Mouse (Mus musculus) heart, embryonic 10.5 days (tissue): ENCODE data around the gene Rab26. TPM values are rescaled to one million over a fixed set of nuclear protein-coding genes. Genes with fewer than 3 reads are reported as not detected.
A peak's percentile ranks its signal among the peaks of the same experiment; 100 is the strongest.

Experiments
- DNase-seq: peaks from one replicate; pipeline ENCODE4 v3.0.0-alpha.2; 2017; ENCODE audit warnings: low spot score
- H3K27ac ChIP-seq: fragments of 300-500 bp; sonication (generic); 2 replicates; pipeline ENCODE4 v1.5.1; 2016; ENCODE audit warnings: mild to moderate bottlenecking
- H3K27me3 ChIP-seq: fragments of 300-500 bp; sonication (generic); 2 replicates; pipeline ENCODE4 v1.6.1; 2016; ENCODE audit warnings: mild to moderate bottlenecking; ENCODE audit not compliant: poor library complexity, insufficient read depth, severe bottlenecking
- H3K36me3 ChIP-seq: fragments of 300-500 bp; sonication (generic); 2 replicates; pipeline ENCODE4 v1.6.1; 2016; ENCODE audit warnings: mild to moderate bottlenecking, moderate library complexity
- H3K4me1 ChIP-seq: fragments of 300-500 bp; sonication (generic); 2 replicates; pipeline ENCODE4 v1.6.1; 2016; ENCODE audit warnings: mild to moderate bottlenecking
- H3K4me3 ChIP-seq: fragments of 300-500 bp; sonication (generic); 2 replicates; pipeline ENCODE4 v1.5.1; 2016; ENCODE audit warnings: mild to moderate bottlenecking, moderate library complexity
- H3K9me3 ChIP-seq: fragments of 300-500 bp; sonication (generic); 2 replicates; pipeline ENCODE4 v1.6.1; 2016; ENCODE audit warnings: mild to moderate bottlenecking, moderate library complexity
- WGBS: fragments of 180-500 bp; shearing (Covaris S2); methylation state at CpG from one replicate; pipeline ENCODE4 v1.1.7; 2016; 5-methylcytosine and 5-hydroxymethylcytosine counted together
- polyA plus RNA-seq: library from polyadenylated mRNA; unstranded; fragments of >200 nt; fragmentation: Nextera tagmentation; extraction: Ambion mirVana; gene quantifications from 2 replicates; pipeline ENCODE4 v1.2.1, GENCODE M21; 2016

Gene Rab26
- polyA plus RNA-seq, 1 experiment from 2014 or later = 2.3 TPM

DNA sequence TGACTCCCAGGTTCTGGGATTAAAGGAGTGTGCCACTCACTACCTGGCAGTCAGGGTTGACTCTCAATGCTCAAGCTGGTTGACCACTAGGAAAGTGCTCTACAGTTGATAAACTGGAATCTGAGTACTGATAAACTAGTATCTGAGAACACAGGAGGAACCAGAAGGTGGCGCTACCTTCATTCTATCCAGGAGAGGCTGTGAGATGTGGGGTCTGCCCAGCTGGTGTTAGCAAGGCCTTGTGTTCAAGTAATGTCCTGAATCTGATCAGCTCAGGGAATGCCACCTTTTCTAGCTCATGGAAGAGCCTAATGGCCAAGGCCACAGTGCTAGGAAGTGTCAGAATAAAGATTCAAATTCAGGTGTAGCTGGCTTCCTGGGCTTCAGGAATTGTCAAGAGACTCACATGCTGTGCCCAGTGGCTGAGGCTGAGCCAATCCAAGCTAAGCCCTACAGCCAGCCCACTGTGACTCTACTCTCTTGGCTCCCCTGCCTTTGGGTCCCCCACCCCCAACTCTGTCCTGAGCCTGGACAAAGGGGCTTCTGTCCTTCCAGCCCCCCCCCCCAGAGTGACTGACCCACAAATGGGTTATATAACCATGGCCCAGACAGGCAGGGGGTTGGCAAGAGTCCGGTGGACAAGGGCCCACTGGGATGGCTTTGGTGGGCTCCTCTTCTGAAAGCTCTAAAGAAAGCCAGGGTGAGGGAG is 39.2 kb downstream of the Rab26 start:
- WGBS = 46% methylated on average over 2 of the region's 2 CpGs
- DNase-seq = no peak
- H3K9me3 ChIP-seq = no peaks in the 10 kb centered on the region
- peaks cover 53% of the 10 kb centered on the region for H3K27me3 ChIP-seq
- H3K4me3 ChIP-seq = no peak overlapping the region
- no peaks in the 10 kb centered on the region for H3K36me3 ChIP-seq
- H3K4me1 ChIP-seq = peaks cover 3% of the 10 kb centered on the region
- no peak overlapping the region for H3K27ac ChIP-seq

DNA sequence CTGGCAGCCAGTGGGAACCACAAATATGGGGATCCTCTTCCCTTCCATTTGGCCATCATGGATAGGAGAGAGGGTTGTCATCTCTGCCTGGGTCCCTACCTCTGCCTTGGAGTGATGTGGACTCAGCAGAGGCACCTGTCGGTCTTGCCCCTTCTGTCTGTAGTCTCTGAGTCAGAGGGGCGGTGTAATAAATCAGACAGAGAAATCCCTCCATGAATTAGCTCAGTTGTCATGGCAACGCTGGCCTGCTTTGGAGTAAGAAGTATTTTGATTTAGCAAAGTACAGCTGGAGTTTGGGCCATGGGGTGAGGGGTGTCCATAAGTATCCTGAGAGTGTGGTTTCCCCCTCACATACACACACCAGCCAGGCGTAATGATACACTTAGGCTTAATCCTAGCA is 43.6 kb downstream of the Rab26 start:
- DNase-seq = no peak
- Histone ChIP-seq H3K27me3 (peaks cover 70% of the 10 kb centered on the region), H3K27ac (no peak overlapping the region), H3K36me3 (no peaks in the 10 kb centered on the region), H3K4me1 (peaks cover 23% of the 10 kb centered on the region), H3K9me3 (no peaks in the 10 kb centered on the region), H3K4me3 (no peak overlapping the region)
- WGBS = 82% methylated on average over 4 of the region's 4 CpGs

DNA sequence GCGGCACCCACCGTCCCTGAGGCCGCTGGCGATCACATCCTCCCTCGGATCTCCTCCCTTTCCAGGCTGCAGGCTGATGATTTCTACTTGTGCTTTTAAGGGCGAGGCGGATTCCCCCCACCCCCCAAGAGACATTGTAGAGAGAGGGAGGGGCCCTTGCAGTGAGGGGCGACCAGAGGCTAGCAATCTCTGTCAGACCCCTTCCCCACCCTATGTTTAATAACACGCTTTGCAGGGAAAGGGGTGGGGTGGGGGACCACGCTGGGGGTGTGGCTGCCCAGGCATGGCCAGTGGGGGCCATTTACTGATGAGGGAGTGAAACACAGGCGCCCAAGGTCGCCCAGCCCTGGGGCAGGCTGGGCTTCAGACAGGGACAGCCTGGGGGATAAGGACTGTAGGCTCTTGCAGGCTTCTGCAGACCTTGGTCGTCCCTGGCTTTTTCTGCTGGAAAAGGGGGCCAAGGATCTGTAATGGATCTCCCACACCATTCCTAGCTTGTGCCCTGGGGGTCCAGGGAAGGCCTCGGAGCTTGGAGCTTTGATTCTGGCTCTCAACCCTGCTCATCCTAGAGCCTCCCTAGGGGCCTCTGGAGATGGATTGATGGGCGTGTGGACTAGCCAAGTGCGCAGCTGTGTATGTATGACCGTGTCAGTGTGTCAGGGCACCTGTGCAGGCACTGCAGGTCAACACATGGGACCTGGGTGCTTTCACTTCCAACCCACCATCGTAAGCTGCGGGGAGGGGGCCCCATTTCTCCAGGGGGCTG is 44.6 kb downstream of the Rab26 start:
- 19% methylated on average over 19 of the region's 19 CpGs for WGBS
- no peak for DNase-seq
- H3K4me3 ChIP-seq = peak overlapping the region; percentile 82
- H3K27me3 ChIP-seq = peaks cover 70% of the 10 kb centered on the region
- no peaks in the 10 kb centered on the region for H3K36me3 ChIP-seq
- H3K9me3 ChIP-seq = no peaks in the 10 kb centered on the region
- H3K27ac ChIP-seq = peak overlapping the region; percentile 79
- H3K4me1 ChIP-seq = peaks cover 26% of the 10 kb centered on the region

DNA sequence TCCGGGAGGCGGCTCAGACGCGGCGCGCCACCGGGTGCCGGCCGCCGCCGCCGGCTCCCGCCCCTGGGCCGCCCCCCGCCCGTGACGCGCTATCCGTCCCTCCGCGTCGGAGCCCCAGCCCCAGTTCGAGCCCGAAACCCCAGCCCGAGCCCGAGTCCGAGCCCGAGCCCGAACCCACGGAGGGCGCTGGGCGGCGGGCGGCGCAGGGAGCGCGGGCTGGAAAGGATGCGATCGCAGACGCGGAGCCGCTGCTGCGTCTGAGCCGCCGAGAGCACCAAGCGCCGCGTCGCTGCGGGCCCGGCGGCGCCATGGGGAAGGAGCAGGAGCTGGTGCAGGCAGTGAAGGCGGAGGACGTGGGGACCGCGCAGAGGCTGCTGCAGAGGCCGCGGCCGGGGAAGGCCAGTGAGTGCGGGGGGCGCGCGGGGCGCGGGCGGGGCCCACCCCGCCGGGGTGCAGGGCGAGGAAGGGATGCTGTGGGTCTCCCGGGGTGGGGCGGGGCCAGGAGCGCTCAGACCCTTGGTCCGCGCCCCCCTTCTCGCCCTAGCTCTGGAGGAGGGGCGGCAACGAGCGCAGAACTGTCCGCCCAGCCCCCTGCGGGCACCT is 45.2 kb downstream of the Rab26 start:
- DNase-seq = no peak
- no peaks in the 10 kb centered on the region for H3K9me3 ChIP-seq
- peak overlapping the region; percentile 79 for H3K27ac ChIP-seq
- H3K36me3 ChIP-seq = no peaks in the 10 kb centered on the region
- under 1% methylated on average over 71 of the region's 81 CpGs for WGBS
- peaks cover 70% of the 10 kb centered on the region for H3K27me3 ChIP-seq
- H3K4me3 ChIP-seq = peak overlapping the region; percentile 82
- H3K4me1 ChIP-seq = peaks cover 26% of the 10 kb centered on the region

- no peaks in the 10 kb centered on the region for H3K9me3 ChIP-seq
- 1% methylated on average over 45 of the region's 45 CpGs for WGBS
- peaks cover 26% of the 10 kb centered on the region for H3K4me1 ChIP-seq
- H3K27ac ChIP-seq = peak within 1 kb of the TSS; percentile 79
- H3K4me3 ChIP-seq = peak within 1 kb of the TSS; percentile 82
- no peaks in the 10 kb centered on the region for H3K36me3 ChIP-seq
- no peak for DNase-seq
- H3K27me3 ChIP-seq = peaks cover 70% of the 10 kb centered on the region
Observed at GRCm38 (mm10) chr17:24488186-24488661, 45.8 kb downstream of the Rab26 start, which contains the start of gene Caskin1. Gene Caskin1 (plus strand): TSS chr17:24488601.

DNA sequence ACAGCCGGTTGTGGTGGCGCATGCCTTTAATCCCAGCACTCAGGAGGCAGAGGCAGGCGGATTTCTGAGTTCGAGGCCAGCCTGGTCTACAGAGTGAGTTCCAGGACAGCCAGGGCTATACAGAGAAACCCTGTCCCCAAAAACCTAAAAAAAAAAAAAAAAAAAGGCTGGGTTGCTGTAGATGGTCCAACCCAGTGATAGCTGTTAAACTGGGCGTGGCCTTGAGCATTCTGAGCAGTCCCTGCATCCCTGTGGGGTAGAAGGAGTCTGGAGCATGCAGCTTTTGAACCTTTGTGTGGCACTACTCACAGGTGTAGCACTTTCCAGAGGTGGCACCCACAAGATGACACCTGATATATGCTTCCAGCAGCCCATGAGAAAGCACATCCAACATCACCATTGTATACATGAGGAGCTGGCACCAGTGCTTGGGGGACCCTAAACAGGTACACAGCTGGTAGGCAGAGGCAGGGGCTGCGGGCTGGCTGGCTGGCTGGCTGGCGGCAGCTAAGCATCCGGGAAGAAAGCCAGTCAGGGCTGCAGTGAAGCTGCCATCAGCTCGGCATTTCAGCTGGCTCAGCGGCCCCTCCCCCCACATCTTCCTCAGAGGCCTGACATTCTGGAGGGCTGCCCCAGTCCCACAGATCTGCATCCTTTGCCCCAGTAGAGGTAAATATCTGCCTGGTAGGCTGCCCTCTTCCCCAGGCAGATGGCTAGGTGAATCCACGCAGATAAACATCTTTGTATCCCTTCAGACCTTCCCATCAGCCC is 48.7 kb downstream of the Rab26 start:
- peak overlapping the region; percentile 52; the same call in 1 of the 2 replicates for H3K27ac ChIP-seq
- H3K27me3 ChIP-seq = peaks cover 51% of the 10 kb centered on the region
- H3K9me3 ChIP-seq = no peaks in the 10 kb centered on the region
- WGBS = 45% methylated on average over 11 of the region's 11 CpGs
- no peaks in the 10 kb centered on the region for H3K36me3 ChIP-seq
- no peak overlapping the region for H3K4me3 ChIP-seq
- no peak for DNase-seq
- peaks cover 30% of the 10 kb centered on the region for H3K4me1 ChIP-seq

GRCm38 (mm10) chr17:24483495-24483894 is 50.5 kb downstream of the Rab26 start:
- Histone ChIP-seq H3K9me3 (no peaks in the 10 kb centered on the region), H3K4me3 (no peak overlapping the region), H3K36me3 (no peaks in the 10 kb centered on the region), H3K4me1 (peaks cover 20% of the 10 kb centered on the region), H3K27ac (no peak overlapping the region), H3K27me3 (peaks cover 35% of the 10 kb centered on the region)
- WGBS = 89% methylated on average over 3 of the region's 3 CpGs
- DNase-seq = no peak

GRCm38 (mm10) chr17:24481027-24481815 is 52.8 kb downstream of the Rab26 start:
- Histone ChIP-seq H3K4me3 (no peak overlapping the region), H3K27ac (no peak overlapping the region), H3K9me3 (no peaks in the 10 kb centered on the region), H3K4me1 (peaks cover 25% of the 10 kb centered on the region), H3K36me3 (peaks cover 18% of the 10 kb centered on the region), H3K27me3 (peaks cover 12% of the 10 kb centered on the region; the same call in 1 of the 2 replicates)
- peak; percentile 68 for DNase-seq
- 90% methylated on average over 20 of the region's 20 CpGs for WGBS

DNA sequence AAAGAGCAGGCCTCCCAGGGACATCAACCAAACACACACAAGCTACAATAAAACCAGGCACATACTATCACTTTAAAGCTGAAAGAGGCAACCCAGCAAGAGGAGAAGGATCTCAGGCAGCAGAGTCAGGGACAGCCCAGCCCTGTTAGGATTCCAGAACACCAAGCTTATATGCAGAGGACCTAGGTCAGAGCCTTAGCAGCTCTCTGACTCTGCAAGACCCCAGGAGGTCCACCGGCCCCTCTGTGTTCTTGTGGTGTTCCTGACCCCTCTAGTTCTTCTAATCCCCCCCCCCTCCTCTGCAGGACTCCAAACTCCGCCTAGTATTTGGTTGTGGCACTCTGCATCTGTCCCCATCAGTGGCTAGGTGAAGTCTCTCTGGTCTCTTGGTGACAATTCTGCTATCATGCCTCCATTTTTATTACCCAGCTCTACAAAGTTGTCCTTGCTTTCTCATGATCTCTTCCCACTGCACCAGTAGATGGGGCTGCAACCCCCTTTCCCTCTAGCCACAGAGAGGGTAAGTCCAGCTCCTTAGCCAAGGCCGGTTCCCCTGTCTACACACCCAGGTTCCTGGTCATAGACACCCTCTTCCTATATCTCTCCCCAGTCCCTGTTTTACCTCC is 53.7 kb downstream of the Rab26 start:
- H3K36me3 ChIP-seq = peaks cover 27% of the 10 kb centered on the region
- peak overlapping the region; percentile 25; the same call in 1 of the 2 replicates for H3K27ac ChIP-seq
- peak; percentile 66 for DNase-seq
- 37% methylated on average over 3 of the region's 3 CpGs for WGBS
- peaks cover 5% of the 10 kb centered on the region; the same call in 1 of the 2 replicates for H3K27me3 ChIP-seq
- no peaks in the 10 kb centered on the region for H3K9me3 ChIP-seq
- 0 out of 2 replicates have a peak overlapping the region, but pooled peaks have one; percentile 15 for H3K4me3 ChIP-seq
- H3K4me1 ChIP-seq = peaks cover 20% of the 10 kb centered on the region

- Histone ChIP-seq H3K4me1 (peaks cover 19% of the 10 kb centered on the region), H3K36me3 (peaks cover 36% of the 10 kb centered on the region), H3K4me3 (peak overlapping the region; percentile 82), H3K27me3 (no peaks in the 10 kb centered on the region), H3K9me3 (no peaks in the 10 kb centered on the region), H3K27ac (peak overlapping the region; percentile 98; the same call in 1 of the 2 replicates)
- WGBS = 32% methylated on average over 1 of the region's 1 CpGs
- DNase-seq = no peak
Observed at GRCm38 (mm10) chr17:24479431-24479830, 54.6 kb downstream of the Rab26 start.

DNA sequence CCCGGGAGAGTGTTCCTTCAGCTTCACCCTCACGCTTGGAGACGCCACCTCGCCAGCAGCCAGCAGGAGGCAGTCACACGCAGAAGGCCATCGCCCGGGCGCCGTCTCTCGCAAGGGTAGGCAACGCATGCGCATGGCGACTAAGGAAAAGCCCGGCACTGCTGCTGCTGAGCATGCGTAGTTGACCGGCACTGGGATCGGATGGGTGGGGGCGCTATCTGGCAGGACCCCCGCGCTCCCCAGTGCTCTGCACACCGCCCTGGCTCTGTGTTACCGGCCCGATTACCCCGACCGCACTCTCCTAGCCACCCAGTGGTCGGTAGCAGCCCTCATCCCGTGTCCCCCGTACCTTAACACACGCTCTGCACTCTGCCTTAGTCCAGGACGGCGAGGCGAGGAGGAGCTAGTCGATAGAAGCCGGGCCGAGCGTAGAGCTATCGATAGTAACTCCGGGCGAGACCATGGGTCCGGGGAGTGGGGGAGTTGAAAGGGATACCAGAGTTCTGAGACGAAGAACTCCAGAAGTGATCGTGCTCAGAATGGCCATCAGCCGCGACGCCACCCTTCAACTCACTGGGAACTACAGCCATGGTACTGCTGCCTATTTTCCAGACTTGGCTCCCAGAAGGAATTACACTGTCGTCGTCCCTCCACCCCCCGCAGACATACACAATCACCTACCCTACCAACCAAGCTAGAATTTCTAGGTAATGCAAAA is 55.2 kb downstream of the Rab26 start, which contains the start of gene Mlst8:
TSS of gene Mlst8 (minus strand) at position 416 of the 718 bp plus-strand sequence.
- WGBS = under 1% methylated on average over 48 of the region's 48 CpGs
- Histone ChIP-seq H3K27ac (peak within 1 kb of the TSS; percentile 98), H3K36me3 (peaks cover 42% of the 10 kb centered on the region), H3K9me3 (no peaks in the 10 kb centered on the region), H3K4me3 (peak within 1 kb of the TSS; percentile 82), H3K4me1 (peaks cover 26% of the 10 kb centered on the region), H3K27me3 (no peaks in the 10 kb centered on the region)
- DNase-seq = peak; percentile 98
